Mouse (Mus musculus) frontal cortex, adult (tissue): ENCODE measurements at regions not wholly inside any gene's neighbourhood (a gene's known extent, or its start where the extent isn't known, plus 50 kb on each side); places are given as distances from the start of the nearest gene placed in this dataset.

Experiments
- ATAC-seq: cut with Nextera tagmentation; 2 replicates; pipeline ENCODE4 v1.9.2; 2017; ENCODE audit warnings: mild to moderate bottlenecking, moderate library complexity, mixed read lengths; ENCODE audit not compliant: low TSS enrichment

DNA sequence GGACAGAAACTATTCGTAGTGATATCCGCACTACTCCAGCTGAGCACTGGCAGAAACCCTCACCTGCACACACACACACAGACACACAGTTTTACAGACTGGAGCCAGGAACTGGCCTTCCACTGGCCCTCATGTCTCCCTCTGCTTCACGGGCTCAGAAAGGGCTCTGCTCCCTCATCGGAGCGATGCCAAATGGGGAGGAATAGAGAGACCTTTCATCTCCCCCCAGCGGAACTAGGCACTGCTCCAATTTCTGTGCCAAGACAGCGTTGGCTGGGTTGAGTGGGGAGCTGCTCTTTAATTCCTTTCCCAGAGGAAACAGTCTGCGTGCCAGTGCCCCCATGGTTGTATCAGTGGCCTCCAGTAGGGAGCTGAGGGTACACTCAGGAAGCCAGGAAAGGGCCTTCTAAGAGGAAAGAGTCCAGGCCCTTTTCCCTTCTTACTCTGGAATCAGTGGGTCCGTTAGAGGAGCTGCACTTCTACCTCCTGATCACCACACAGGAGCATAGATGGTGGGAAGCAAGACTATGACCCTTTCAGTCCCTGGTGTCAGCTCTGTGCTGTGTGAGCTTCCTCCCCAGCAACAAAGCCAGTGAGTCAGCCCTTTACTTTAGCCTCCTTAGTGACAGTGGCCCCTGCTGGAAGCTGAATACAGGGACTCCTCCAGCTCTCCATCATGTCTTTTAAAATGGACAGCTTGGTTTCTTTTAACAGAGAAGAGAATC is 452.7 kb downstream of the Rps24 start:
- peak; percentile 70 for ATAC-seq

DNA sequence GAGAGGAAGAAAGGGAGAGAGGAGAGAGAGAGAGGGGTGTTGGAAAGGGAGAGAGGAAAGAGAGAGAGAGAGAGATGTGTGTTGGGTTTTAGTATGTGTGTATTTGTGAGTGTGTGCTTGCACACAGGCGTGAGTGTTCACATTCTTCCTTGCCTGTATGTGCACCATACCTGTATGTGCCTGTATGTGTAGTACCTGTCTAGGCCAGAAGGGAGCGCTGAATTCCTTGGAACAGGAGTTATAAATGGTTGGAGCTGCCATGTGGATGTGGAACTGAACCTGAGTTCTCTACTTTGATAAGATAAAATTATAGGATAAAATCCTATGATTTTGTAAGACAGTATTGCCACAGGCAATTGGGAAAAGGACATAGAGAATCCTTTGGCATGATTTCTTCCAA is 458.8 kb downstream of the Rps24 start:
- no peak for ATAC-seq

DNA sequence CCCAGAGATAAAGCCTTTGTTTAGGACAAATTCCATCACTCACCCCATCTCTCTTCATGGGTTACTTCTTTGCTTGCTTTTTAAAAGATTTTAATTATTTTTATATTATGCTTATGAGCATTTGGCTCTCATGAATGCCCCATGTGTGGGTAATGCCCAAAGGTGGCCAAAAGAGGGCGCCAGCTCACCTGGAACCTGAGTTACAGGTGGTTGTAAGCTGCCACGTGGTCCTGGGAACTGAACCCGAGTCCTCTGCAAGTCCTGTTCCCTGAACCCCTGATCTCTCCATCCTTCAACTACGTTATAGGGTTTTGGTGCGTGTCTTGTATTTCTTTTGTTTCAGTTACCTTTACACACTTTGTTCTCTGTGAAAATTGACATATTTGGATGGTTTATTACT is 460.2 kb downstream of the Rps24 start:
- no peak for ATAC-seq

DNA sequence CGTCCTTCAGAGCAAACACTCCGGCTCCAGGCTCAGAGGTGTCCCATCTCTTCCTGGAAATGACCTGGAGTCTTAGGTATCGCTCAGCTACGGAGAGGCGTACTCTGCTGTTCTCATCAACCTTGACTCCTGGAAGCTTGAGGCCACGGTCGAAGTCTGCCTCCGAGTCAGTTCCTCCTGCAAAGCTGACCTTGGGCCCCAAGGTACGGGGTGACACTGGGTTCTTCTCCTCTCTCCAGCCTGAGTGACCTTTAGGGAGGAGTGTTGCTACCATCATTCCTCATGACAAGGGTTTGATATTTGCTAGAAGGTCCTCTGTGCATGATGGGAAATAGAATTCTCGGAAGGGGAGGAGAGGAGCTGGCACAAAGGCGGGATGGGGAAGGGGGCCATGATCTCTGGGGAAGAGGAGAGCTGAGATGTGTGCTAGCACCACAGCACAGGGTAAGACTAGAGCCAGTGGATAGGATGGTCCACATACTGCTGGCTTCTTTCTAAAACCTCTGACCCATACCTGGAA is 469.0 kb downstream of the Rps24 start:
- ATAC-seq = no peak

DNA sequence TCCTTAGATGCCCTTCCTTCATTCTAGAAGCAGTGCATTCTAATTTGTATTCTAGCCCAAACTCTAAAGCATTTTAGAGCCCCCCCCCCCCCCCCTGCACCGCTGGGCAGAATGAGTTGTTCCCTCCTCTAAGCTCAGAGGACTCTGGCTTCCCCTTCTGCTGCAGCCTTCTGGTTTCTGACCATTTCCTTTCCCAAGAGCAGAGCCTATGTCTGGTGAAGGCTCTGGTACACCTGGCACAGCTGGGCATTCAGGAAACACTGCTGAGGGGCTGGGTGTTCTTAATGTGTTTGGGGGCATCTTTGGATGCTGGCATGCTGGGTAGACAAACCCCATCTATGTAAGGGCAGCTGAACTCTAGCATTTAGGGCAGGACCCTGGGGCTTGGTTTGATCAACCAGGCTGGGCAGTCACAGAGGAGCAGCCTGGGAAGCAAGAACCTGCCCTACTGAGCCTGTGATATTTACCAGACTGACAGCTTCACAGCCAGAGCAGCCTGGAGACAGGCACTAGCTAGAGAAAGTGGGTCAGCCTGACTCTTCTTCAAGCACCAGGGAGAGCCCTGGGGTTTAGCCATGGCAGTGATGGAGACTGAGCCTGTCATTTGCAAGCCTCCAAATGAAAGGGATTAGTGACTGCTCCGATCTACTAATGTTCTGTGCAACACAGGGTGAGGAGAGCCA is 469.7 kb downstream of the Rps24 start:
- ATAC-seq = peak; percentile 64

DNA sequence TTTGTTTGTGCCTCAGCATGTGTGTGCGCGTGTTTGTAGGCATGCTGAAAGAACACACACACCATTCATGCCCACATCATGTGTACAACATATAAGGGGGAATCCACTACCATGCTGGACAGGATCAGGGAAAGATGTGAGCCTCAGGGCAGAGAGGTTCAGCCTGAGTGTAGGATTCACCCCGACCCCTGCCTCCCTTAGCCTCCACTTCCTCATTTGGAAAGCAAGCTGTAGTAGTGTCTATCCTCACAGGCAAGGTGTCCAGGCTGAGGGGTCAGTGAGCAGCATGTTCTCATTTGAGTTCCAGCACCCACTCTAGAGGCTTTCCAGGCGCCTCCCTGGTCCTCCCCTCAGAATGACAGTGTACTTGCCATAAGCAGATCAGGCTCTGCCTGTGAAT is 470.5 kb downstream of the Rps24 start:
- no peak for ATAC-seq

DNA sequence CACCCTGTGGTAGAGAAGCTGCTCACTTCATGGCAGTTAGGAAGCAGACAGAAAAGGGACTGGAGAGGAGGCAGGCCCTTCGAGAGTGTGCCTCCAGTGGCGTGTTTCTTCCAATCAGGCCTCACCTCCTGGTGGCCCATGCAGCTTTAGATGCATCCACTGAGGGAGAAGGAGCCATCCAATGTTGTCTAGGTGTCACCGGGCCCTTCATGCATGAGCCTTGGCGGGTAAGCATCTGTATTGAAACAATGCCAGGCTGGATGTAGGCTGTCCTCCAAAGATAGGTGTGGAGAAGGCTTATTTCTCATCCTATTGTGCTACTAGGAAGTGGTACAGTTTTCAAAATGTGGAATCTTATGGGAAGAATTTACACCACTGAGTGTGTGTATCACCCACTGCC is 471.9 kb downstream of the Rps24 start:
- ATAC-seq = no peak

DNA sequence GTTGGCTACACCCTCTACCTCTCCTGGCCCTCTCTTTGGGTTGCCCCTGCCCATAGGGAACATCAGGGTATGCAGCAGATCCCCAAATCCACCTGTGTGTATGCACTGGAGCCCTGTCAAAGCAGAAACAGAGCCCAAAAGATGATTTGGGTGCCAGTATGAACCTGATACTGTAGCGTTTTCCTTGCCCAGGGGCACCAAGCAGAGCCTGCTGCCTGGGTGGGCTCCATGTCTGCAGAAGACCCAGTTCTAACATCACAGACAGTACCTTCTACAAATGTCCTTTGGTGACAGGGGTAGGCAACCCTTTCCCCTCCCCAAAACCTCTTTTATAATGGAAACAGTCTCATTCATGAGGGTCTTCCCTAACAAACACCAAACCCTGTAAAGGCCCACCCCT is 472.5 kb downstream of the Rps24 start:
- no peak for ATAC-seq

DNA sequence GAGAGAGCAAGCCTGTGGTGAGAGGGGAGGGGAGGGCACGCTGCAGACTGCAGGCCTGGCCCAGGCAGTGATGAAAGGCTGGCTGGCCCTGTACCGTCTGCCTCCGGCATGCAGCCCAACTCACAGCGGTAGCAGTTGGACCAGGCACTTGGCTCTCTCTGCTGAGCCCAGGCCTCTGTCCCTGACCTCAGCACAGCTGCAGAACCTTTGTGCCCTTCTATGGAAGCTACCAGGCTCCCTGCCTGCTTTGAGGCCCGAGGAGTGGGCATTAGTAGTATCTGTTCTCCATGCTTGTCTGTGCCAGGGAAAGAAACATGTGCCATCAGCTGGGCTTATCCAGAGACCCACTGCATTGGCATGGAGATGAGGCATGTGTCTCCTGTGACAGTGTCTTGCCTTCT is 473.2 kb downstream of the Rps24 start:
- peak; percentile 60 for ATAC-seq

DNA sequence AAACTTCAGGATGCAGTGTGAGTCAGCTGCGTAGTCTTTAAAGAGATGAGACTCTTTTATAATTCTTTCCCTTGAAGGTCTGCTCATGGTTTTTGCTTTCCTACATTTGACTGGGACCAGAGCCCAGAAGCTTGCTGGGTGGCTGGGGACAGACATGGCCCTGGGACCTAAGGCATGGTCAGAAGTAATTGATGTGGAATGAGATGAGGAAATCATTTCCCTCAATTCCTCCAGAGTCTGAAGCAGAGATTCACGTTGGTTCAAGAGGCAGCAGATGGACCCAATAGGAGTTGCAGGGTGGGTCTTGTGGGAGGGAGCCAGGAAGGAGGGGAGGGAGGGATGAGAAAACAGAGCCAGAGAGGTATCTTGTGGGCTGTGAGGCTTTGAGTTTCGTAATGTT is 473.9 kb downstream of the Rps24 start:
- peak; percentile 35 for ATAC-seq

DNA sequence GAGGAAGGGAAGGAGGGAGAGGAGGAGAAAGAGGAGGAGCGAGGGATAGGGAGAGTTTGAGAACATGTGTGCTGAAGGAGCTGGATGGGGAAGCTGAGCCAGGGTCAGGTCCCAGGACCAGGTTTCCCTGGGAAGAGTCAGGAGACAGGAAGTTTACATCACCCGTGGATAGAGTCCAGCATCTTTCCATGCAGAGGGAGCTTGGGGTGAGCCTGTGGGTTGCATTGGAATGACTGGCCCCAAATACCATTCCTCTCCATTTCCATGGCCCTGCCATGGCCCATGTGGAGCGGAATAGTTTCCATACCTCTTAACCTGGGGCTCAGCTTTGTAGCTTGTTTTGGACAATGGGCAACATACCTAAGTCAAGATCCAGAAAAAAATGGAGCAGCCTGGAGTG is 474.8 kb downstream of the Rps24 start:
- no peak for ATAC-seq

DNA sequence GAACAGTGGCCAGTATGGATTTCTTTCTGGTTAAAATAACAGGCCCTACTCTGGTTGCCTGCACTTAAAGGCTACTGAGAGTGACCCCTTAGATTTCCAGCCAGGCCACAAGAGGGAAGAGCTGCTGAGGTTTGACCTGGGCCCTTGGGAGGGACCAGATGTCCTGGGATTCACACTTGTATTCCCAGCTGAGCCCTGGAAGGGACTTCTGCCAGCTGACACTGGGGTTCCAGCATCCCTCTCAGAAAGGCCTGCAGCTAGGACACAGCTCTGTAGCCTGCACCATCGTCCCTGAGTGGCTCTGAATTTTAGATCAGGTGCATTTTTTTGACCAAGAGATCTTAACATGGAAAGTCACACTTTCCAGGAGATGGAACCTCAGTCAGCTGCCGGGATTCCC is 482.7 kb downstream of the Rps24 start:
- ATAC-seq = no peak

DNA sequence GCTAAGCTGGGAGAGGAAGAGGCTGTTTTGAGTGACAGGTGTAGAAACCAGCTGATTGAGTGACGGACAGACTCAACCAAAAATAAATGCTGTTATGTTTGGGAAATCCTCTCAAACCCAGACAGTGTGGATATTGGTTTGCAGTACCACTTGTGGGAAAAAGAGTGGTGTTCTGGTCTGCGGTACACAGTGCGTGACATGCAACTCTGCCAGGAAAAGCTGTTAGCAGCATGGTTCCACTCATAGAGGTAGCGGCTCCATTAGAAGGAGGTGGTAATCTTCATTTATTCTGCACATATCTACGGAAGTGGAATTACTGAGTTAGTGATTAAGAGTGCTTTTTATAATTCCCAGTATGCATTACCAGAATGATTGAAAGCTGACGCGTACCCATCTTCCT is 485.4 kb downstream of the Rps24 start:
- ATAC-seq = no peak

DNA sequence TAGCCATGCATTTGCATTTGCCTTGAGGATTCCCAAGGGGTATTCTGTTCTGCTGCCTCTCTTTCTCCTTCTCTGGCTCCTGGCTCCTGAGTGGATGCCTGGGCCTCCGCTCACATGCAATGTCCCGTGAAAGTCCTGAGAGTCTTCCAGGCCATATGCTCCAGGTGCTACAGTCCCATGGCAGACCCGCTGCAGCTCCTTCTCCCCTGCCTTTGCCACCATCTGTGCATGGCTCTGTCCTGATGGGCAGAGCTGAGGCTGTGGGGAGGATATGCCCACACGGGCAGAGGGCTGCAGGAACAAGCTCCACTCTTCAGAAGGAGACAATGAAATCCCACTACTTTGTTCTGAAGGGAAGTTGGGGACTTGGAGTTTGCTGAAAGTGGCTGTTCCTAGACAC is 485.9 kb upstream of the Zmiz1 start:
- ATAC-seq = no peak

DNA sequence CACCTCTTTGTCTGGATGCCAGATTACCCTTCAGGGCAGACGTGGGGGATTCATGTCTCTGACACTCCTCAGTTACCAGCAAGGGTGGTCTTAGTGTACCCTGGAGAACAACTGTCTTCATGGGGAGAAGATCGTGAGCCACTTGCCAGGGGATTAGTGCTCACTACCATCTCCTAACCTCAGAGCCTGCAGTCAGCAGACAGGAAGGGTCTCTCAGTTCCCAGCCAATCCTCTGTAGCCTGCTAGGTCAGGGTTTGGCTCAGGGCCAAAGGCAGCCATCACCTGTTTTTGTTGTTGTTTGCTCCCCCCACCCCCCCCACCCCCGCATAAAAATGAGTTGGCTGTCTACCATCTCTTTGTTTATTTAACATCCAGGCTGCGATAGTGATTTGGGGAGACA is 485.4 kb upstream of the Zmiz1 start:
- ATAC-seq = no peak

DNA sequence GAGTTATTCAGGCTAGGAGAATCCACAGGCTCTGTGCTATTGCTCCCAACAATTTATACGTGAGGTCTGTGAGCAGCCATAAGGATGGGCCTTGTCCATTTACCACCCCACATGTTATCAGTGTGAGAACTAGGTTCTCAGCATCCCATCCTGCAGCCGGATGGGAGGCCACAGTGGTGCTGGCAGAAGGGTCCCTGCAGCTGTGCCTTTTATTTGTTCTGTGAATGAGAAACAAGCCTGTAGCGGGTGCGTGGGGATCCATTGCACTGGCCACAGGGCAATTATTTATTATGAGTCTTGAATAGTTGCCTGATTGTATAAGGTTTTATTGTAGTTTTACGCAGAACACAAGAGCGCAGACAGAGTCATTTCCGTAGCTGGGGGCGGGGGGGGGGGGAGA is 476.5 kb upstream of the Zmiz1 start:
- ATAC-seq = no peak

DNA sequence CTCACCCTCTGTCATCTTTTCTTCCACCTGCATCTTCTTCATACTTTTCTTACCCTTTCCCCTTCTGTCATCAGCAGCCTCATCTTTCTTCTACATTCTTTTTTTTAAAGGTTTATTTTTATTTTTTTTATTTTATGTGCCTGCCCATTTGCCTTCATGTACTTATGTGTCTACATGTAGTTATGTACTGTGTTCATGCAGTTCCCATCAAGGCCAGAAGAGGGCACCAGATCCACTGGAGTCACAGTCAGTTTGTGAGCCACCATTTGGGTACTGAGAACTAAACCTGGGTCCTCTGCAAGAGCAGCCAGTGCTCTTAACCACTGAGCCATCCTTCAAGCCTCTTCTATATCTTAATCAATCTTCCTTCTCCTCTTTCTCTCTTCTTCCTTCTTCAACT is 475.7 kb upstream of the Zmiz1 start:
- ATAC-seq = no peak

DNA sequence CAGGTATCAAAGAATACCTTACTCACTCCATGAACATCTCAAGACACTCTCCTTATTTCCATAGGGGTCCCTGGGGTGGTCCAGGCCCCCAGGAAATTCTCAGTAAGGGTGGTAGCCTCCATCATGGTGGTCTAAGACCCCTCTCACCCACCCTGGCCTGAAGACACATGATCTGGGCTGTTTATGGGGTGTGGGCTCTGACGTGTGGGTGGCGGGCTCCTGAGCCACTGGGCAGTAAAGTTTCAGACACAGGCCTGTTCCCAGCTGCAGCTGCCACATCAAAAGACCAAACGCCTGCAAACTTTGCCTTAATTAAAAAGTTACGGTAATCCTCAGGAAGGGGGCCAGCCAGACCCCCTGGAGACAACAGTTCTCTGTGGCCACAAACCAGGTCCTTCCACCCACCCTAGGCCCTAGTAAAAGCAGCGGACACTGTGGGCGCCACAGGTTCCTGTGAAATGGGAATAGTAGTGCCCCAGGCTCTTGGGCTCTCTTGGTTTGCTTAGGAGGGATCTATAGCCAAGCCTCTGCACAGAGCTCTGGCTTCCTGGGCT is 473.1 kb upstream of the Zmiz1 start:
- peak; percentile 52; the same call in 1 of the 2 replicates for ATAC-seq

DNA sequence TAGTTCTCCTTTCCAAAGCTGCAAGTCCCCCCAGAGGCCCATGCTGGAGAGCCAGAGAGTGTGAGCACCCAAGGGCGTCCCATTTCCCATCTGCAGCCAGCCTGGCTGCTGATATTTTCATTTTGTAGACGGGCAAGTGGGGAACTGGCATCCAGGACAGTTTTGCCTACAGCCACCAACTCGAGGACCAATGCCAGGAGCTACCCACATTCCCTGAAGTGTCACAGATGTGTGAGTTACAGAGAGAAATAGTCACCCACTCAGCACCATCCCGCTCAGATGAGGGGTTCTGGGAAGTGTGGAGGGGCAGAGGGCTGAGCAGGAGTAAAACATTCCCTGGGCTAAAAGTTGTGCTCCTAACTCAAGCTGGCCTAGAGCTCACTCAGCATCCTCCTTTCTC is 472.6 kb upstream of the Zmiz1 start:
- peak; percentile 88 for ATAC-seq

DNA sequence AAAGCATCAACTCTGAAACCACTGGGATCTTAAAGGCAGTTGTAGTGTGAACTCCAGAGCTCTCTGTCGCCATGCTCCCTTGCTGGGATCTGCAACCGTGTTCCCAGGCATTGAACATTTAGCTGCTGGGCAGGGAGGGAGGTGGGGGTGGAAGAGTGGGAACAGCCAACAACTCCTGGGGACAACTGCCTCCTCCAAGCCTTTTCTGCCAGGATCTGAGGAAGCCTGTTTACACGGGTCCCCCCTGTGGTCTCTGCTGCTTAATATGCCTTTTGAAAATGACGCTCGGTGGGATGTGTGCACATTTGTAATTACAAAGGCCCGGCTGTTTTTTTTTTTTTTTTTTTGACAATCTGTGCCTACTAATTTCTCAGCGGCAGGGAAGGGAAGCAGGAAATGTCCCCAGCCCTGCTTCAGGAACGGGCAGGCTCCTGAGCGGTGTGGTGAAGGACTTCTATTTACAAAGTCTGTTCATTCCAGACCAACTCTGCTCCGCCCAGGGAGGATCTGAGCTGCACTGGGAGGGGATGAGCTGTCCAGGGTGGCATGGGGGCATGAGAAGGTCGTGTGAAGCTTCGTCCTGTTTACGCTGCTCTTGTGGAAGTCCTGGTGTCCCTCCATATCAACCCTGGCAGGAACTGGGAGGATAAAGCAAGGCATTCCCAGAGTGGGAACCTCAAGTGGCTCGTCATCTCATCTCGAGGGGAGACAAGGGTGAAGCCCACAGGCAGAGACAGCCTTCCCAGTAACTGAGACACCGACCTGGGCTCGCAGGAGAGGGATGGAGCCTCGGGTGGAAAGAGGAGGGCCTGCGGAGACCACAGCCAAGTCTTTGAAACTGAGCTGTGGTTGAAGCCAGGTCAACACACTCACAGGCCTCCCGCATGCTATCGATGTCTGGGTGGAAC is 465.0 kb upstream of the Zmiz1 start:
- ATAC-seq = peak; percentile 40; the same call in 1 of the 2 replicates

DNA sequence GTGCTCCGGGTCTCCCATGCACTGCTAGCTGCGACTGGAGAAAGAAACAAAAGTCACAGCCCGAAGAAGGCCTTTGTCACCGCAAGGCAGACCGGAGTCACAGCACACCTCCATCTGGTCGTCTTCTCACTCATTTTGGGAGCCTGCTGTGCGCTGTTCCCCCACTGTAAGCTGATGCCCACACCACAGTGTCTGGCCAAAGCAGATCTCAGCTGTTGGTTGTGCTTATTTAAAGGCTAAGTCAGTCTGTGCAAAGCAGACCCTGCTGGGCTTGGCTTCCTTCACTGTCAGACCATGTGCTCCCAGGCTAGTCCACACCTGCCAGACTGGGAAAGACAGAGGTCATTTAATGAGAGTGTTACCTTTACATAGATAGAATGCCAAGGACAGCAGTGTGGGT is 463.8 kb upstream of the Zmiz1 start:
- peak; percentile 35 for ATAC-seq
